Mouse (Mus musculus) Muller cell, postnatal 12 days (primary cell): ENCODE data around the gene Cdkn2aip.

Source experiments
- DNase-seq: peaks from one replicate; pipeline ENCODE4 v3.0.0-alpha.2; 2015; ENCODE audit errors: inconsistent ontology term

Gene Cdkn2aip

DNA sequence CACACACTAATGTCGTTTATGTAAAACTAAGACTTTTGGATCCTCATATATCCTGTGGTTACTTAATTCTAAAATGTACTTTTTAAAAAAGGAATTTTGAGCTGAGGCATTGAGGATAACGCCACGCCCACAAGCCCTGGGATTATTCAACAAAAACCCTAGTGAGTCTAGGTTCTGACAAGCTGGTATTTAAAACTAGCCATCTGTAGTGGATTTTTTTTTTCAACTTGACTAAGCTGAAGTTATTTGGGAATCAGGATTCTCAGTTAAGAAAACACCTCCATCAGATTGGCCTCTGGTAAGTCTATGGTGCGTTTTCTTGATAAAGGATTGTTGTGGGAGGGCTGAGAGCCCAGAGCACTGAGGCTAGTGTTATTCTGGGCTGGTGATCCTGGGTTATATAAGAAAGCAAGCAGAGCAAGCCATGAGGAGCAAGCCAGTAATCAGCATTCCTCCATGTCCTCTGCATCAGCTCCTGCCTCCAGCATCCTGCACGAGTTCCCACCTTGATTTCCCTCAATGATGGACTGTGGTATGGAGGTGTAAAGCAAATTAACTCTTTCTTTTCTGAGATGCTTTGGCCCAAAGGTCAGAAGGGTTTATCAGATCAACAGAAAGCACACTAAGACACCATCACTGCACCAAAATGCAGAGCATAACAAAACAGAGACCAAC, 18.2 kb downstream of the Cdkn2aip start:
- DNase-seq, result no peak

DNA sequence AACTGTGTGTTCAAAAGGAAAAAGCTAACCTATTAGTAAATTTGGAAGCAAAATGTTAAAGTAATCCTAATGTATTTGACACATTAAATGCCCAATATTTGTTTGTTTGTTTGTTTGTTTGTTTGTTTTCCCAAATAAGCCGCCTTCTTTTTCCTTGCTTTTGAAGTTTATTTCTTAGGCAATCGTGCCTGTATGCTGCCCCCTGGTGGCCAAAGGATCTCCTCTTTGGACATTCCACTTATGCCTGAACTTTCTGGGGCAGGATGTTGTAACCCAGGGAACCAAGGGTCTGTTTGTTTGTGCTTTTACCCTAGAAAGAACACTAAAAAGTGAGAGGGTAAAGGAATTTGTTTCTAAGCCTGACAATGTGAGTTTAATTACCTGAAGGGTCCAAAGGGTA, 20.6 kb downstream of the Cdkn2aip start:
- DNase-seq, result peak; percentile 56

DNA sequence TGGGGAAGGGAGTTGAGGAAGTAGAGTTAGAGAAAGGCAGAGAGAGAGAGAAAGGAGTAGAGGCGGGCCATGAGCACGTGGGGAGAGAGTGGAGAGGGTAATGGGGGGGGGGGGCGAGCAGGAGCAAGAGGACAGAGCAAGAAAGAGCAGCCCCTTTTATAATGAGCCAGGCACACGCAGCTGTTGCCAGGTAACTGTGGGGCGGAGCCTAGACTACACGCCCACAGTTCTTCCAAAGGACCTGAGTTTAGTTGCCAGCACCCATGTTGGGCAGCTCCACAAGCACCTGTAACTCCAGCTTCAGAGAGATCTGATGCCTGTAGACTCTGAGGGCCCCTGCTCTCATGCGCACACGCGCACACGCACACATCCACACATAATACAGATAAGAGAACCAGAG, 21.9 kb downstream of the Cdkn2aip start:
- no peak for DNase-seq

DNA sequence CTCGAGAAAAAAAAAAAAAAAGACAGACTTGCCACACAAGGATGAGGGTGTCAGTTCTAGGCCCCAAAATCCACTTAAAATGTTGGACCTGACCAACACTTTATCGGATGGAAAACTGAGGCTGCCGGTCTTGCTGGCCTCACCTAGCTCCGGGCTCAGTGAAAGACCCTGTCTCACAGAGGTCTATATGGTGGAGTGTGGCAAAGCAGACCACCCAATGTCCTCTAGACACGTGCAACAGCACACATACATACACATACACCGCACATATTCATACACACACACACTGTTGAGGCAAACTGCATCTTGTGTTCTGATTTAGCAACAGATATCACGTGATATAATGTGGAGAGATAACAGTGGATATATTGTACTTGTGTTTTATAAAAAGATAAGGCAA, 22.4 kb downstream of the Cdkn2aip start:
- no peak for DNase-seq

DNA sequence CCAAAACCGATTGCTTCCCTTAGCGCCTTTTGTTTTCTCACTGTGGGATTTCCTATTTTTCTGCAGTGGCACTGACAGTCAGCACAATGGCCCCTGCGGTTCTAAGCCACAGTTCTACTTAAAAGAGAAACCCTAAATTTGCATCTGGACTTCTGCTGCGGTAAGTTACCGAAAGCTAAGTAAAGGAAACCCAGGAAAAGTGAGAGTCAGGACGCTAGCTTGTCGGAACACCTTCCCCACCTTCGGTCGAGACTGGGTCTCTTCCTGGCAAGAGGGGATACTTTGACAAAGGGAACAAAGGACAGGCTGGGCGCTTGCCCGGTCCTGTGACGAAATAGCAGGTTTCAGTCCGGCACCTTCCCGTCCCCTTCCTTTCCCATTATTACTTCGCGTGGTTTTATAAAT, 23.1 kb downstream of the Cdkn2aip start:
- DNase-seq, result peak; percentile 36

DNA sequence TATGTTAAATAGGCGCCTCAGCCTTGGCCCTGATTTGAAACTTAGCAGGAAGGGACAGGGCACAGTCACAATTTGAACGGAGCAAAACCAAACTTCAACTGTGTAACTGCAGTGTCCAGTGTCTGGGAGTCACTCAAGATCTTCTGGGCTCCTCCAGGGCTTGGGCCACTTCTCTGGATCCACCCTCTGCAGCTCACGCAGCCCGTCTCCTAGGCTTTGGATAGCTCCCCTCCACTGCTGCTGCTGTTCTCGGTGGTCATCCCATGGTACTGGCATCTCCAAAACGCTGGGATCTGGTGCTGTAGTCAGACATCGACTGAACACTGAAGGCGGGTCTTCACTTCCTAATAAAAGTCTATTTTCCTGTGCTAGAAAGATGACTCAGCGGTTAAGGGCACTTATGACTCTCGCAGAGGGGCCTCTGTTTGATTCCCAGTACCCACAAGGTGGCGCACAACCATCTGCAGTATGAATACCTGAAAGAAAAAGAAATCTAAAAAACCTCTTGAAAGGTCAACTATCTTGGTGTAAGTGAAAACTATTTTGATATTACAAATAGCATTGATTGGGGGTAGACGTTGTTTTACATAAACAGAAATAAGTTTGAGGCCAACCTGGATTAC, 23.9 kb downstream of the Cdkn2aip start:
- DNase-seq, result no peak

DNA sequence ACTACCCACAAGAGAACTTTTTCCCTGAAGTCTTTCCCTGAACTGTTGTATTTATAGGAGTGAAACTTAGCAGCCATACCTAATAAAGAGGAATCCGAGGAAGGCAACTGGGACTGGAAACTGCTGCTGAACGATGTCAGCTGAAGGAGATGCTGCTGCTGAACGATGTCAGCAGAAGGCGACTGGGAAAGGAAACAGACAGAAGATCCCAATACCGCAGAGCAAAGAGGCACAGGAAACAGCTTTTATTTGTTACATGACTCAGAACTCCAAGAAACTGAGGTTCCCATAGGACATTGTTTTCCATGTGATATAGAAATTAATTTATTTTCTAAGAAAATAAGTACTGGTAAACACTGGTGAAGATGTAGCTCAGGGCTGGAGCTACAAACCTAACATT, 29.3 kb downstream of the Cdkn2aip start:
- no peak for DNase-seq

DNA sequence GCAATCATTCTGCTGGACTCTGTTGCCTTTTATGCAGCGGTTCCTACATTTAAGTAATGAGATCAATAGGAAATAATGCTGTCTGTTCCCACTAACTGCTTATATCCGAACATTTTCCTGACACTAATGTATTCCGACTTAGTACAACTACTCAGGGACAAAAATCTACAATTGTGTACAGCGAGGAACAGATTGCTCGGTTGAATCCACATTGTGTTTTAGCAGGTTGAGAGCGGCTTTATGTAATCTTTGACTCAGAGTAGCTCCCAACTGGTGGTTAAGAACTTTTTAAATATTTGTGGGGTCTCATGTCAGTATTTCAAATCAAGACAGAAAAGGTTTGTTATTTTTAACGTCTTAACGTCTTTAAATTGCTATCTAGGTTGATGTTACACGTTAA, 29.7 kb downstream of the Cdkn2aip start:
- DNase-seq, result no peak

DNA sequence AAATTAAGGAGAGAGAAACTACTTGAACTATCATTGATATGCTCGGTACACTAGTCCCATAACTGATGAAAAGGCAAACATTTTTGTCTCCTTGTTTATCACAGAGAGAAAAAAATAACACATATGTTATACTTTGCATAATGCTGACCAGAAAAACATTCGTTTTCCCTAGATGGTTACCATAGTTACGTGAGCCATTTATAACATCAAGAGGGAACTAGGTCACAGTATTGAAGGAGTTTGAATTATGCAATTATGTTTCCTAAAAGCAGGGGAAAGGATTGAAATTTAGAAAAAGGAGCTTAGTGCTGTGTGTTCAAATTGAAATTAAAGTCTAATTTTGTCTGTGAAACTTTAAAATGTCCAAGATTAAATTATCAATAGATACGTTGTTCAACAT, 33.4 kb downstream of the Cdkn2aip start:
- DNase-seq, result no peak

DNA sequence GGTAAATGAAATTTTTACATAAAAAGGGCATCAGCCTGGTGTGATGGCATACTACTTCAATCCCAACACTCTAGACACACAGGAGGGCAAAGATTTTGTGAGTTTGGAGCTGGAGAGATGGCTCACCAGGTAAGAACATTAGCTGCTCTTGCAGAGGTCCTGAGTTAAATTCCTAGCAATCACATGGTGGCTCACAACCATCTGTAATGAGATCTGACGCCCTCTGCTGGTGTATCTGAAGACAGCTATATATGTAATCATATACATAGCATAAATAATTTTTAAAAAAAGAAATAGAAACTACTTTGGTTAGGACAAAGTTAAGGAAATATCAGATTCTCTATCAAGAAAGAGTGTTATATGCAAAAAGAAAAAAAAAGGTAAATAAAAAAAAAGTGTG, 34.1 kb downstream of the Cdkn2aip start:
- no peak for DNase-seq

DNA sequence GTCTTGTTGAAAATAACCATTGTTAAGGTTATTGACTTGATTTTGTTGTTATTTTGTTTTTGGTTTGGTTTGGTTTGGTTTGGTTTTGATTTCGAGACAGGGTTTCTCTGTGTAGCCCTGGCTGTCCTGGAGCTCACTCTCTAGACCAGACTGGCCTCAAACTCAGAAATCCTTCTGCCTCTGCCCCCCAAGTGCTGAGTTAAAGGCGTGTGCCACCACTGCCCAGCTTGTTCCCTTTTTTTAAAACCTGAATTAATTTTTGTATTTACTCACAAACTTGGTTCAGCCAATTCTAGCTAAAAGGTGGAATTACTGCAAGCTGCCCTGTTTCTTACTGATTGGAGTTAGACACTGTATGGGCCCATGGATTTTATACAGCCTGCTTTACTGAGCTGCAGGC, 37.1 kb downstream of the Cdkn2aip start:
- DNase-seq, result no peak

DNA sequence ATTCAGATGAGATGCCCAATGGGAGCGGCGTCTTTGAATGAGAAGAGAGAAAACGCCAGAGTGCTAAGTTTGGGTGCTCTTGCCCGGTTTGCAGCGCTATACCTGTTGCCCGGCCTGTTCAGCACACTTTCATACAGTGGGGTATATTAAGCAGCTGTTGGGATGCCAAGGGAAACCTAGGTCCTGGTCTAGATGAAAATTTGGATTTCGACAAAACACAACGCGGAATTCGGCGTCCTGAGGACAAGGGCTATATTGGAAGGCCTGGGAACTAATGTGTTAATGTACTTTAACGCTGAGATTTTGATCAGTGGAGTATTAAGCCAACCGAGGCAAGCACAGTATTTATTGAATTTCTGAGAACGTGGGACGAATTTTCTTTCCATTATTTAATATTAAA, 37.5 kb downstream of the Cdkn2aip start:
- DNase-seq, result no peak

DNA sequence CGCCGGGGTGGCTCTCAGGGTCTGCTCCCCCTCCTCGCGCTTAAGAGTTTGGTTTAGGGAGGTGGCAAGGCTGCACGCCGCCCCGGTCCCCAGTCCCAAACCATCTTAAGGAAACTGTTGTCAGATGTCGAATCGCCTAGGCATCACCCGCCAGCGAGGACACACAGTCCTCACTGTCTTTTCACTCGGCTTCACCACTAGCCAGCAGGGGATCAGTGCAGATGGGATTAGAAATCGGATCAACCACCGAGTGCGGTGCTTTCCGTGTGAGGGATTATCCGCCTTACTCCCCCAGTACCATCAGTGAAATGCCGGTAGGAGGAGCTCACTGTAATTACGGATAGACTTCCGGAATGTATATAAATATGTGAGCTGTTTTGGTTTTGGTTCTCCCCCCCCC, 37.9 kb downstream of the Cdkn2aip start:
- DNase-seq, result peak; percentile 76

DNA sequence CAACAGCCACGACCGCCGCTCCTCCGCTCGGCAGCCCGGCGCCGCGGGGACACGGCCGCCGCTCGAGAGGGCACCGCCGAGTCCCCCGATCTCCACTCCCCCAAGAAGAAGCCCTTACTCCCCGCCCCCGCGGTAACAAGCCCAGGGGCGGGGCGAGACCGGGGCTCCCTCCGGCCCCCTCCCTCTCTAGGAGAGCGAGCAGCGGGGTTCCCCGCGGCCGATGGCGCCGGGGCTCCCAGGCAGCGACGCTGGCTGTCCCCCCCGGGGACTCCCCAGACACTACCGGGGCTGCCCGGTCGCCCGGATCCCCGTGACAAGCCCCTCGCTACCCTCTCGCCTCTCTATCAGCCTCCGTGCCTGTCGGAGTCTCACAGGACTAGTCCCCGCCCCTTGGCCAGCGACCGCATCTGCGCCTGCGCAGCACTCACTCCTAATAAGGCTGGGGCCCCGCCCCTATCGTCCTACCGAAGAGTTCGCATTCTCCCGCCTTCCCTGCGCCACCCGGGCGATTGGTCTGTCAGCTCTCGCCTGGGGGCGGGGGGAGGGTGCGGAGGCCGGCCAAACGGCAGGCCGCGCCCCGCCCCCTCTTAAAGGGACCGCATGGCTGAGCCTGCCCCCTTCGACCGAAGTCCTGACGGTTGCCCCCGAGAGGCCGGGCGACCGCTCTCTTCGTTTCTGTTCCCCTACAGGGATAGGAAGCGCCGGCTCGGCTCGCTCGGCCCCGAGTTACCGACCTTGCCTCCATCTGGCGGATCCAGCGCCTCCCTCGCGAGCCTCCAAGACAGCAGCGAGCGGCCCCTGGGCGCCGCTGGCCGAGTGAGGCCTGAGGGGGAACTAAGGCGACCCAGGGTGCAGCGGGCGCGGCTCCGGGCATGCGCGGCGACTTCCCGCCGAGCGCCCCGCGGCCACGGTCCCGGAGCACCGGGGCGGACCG, 38.7 kb downstream of the Cdkn2aip start, which contains the start of gene Ing2:
Ing2 (minus strand) TSS at position 780 of the 934 bp plus-strand sequence.
- DNase-seq, result peak; percentile 100

DNA sequence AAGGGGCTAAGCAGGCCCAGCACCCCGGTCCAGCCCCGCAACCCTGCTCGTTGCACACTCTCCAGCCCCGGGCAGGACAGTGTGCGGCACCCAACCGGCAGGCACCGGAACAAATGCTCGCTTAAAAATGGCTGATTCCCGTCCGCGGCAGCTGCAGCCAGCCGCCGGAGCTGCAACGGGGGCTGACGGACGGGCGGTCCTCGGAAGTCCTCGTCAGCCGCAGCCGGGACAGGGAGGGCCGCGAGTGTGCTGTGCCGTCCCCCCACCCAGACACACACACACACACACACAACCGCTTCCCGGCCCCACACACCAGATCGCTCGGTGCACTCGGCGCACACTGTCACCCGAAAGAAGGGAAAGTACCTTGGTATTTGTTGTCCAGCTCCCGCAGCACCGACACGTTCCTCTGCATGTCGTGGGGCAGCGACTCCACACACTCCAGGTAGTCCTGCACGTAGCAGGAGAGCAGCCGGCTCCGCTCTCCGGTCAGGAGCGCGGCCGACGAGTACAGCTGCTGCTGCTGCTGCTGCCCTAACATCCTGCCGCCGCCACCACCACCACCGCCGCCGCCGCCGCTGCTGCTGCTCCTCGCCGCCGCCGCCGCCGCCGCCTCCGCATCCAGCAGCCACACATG, 39.5 kb downstream of the Cdkn2aip start:
- no peak for DNase-seq

DNA sequence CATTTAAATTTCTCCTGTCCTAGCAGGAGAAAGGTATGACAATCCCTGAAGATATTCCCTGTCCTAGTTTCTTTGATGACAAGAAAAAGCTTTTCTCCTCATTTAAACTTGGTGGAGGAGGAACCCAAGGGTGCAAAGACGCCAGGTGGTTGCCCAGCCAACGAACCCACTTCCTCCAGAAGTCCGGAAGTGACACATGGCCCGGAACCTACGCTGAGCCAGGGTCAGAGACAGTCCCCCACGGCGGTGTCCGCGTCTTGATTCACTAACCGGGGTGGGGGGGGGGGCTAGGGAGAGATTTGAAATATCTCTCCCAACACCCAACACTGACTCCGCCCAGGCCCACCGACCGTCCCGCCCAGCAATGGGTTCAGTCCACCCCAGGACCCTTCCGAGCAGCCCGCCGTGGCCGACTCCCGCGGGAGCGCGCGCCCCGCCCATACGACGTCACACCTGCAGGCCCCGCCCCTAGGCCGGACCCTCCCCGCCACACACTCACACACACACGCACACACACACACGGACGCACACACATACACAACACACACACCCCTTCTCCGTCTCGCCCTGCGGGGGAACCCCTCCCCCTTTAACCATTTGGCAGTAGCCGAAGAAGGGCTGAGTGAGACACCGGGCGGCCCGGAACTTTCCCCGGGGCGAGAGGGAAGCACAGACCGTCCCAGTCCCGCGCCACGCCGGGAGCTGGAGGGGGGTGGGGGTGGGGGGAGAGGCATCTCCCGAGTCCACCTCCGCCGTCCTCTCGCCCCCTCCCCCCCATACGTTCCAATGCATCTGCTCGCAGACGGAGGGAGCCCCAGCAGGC, 40.2 kb downstream of the Cdkn2aip start:
- DNase-seq, result peak; percentile 93

DNA sequence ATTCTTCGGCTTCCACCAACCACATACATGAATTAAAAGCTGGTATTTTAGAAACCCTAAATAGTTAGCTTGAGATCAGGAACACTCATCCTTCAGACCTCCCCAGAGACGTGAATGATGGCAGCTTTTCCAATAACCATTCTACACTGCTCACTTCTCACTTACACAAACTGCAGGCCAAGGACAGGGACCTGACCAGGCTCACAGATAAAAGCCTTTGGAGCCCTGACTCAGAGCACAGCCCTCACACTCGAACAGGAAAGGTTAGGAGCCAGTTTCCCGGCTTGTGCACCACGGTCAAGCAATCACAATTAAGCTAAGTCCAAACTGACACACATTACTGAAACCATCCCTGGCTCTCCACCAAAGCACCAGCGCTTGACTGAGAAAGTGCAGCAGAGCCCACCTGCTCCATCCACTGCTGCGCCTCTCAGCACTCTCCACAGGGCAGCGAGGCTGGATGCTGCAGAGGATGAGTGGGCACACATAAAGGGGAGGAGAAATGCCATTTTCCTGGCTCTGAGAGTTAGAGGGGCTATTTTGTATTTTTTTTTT, 49.4 kb downstream of the Cdkn2aip start:
- no peak for DNase-seq

DNA sequence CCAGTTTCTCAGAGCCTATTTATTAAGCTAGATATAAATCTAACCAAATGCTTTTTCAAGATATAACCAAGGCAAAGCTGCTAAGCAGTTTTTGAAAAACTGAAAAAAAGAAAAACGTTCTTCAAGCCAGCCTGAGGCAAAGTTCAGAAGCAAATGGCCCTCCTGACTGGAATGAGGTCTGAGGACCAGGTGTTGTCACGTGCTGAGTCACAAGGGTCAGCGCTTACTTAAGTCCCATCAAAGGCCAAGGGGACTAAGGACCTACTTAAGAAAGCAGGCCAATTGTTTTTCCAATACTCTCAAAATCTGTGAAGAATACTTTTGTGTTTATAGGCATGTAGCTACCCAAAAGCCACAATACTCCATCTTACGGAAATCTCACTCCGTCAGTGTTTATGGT, 50.5 kb downstream of the Cdkn2aip start:
- DNase-seq, result no peak

DNA sequence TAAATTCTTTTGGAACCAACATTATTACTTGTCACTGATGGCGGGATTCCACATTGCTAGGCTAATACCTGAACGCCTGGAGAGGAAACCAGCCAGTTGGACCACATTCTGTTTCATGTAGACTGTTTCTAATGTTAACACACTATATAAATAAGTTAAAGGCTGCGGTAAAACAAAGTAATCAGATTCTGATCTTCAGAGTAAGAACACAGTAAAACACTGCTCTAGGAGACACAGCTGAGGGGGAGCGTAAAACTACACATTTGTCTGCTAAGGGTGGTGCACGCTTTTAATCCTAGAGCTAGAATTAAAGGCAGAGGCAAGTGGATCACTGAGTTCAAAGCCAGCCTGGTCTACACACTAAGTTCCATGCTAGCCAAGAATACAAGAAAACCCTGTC, 51.0 kb downstream of the Cdkn2aip start:
- DNase-seq, result no peak

DNA sequence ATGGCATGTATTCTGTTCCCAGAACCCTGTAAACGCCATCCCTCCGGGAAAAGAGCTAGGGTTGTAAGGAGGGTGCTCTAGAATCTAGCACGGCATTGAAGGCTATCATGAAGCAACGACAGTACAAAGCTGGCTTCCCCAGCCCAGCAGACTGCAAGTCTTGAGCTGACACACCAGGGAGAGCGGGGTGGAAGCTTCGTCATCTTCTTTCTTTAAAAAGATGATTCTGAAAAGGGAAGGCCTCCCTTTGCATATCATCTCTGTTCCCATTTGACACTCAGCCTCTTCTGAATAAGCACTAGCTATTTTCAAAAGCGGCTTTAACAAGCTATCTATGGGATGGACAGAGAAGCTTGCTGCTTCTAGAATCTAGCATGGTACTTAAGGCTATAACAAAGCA, 53.3 kb downstream of the Cdkn2aip start:
- DNase-seq, result no peak

DNA sequence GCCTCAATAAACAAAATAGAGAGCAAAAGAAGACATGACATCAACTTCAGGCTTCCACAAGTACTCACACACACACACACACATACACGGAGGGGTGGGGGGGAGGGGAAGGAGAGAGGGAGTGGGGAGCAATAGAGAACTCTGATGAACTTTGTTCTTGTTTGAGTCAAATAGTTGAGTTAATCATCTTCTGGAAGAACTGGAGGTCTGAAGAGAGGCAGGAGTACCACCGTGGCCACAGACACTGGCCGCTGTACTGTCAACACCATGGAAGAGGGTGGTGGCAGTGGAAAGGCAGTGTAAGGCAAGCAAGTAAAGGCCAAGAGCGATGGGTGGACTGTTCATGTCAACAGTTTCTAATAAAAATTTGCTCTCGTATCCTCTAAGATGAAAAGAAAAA, 54.3 kb downstream of the Cdkn2aip start:
- DNase-seq, result no peak
